Mouse (Mus musculus) cerebellum, adult 2 months (tissue): Measurements from ENCODE around the gene Stox1.

Experiments
- CTCF ChIP-seq: fragments of 200-500 bp; IDR thresholded peaks from 2 replicates; pipeline ENCODE4 v1.5.1; 2011; ENCODE audit warnings: low read depth, mild to moderate bottlenecking, control low read depth, low read length, moderate library complexity, borderline replicate concordance; ENCODE audit not compliant: insufficient read depth
- POLR2A ChIP-seq: fragments of 200-500 bp; IDR thresholded peaks from 2 replicates; pipeline ENCODE4 v1.6.1; 2011; ENCODE audit warnings: low read length, control low read depth, borderline replicate concordance; ENCODE audit not compliant: insufficient read depth

DNA sequence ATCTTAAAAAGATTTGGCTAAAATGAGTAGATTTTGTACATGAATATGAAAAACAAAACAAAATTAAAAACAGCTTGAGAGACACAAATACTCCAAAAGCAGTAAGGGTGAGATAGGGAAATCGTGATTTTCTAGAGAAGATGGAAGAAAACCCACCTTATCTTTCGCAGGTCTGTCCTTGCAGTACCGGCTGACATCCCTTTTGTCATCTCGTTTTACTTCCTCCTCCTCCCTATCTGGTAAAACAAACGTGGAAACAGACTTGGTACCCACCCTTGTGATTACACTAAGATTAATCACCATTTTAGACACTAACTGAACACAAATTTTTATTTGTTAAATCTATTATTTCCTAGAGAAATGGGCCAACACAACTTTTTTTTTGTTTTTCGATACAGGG lies 24.9 kb upstream of the Stox1 start:
- TF ChIP-seq CTCF (no peak), POLR2A (no peak)
